In the genomic region with DNA sequence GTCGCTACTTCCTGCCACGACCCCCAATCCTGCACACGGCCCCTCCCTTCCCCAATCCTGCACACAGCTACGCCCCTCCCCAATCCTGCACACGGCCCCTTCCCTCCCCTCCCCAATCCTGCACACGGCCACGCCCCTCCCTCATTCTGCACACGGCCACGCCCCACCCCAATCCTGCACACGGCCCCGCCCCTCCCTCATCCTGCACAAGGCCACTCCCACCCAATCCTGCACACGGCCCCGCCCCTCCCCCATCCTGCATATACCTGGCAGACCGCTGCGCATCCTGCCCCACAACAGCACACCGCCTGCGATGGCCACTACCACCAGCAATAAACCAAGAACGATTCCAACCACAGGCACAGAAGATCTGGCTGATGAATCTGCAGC, we compare ENCODE assay signal across 11 mouse cellular contexts. TPM values are rescaled to one million over a fixed set of nuclear protein-coding genes. Genes with fewer than 3 reads are reported as not detected.
DNase-seq lines count a peak whose midpoint lies in the region; ATAC-seq and TF ChIP-seq lines count a peak whose summit lies in the region.
"Had no signal": no experiment of that assay in that cellular context is flagged by ENCODE, and none has a peak within 500 bp of the region (broad histone marks: within the 10 kb centered on the region; RNA-seq: fewer than 3 reads in every experiment).

No protein-coding gene starts in this region.

- H3K9me3 ChIP-seq in forebrain, embryonic 10.5 days, result no peaks in the 10 kb centered on the region
- H3K9me3 ChIP-seq in forebrain, postnatal 0 days (ENCODE audit: low read length), result no peaks in the 10 kb centered on the region
- no peaks in the 10 kb centered on the region for H3K9me3 ChIP-seq in lung, embryonic 15.5 days
- H3K9me3 ChIP-seq in embryonic facial prominence, embryonic 15.5 days (replicated peaks), result no peaks in the 10 kb centered on the region
- no peaks in the 10 kb centered on the region for H3K9me3 ChIP-seq in stomach, embryonic 14.5 days (ENCODE audit: control insufficient read depth, low read depth, low read length)
- H3K9me3 ChIP-seq: neural tube, embryonic 13.5 days had no signal

- 0 out of 2 replicates have a peak overlapping the region, but pooled peaks have one; percentile 22 for H3K4me3 ChIP-seq in forebrain, embryonic 10.5 days
- H3K4me3 ChIP-seq in forebrain, postnatal 0 days (ENCODE audit: low read depth, low read length), result no peak overlapping the region
- H3K4me3 ChIP-seq in lung, embryonic 15.5 days, result no peak overlapping the region
- H3K4me3 ChIP-seq in embryonic facial prominence, embryonic 15.5 days (replicated peaks), result no peak overlapping the region
- H3K4me3 ChIP-seq in stomach, embryonic 14.5 days (ENCODE audit: low read depth, low read length), result no peak overlapping the region
- H3K4me3 ChIP-seq: neural tube, embryonic 13.5 days had no signal

- no peak overlapping the region for H3K4me2 ChIP-seq in forebrain, postnatal 0 days (ENCODE audit: low read depth)
- H3K4me2 ChIP-seq in lung, embryonic 15.5 days, result no peak overlapping the region
- H3K4me2 ChIP-seq in embryonic facial prominence, embryonic 15.5 days (replicated peaks), result 0 out of 2 replicates have a peak overlapping the region, but pooled peaks have one; percentile 23
- no peak overlapping the region for H3K4me2 ChIP-seq in stomach, embryonic 14.5 days (replicated peaks; ENCODE audit: low read depth, low read length)
- H3K4me2 ChIP-seq: neural tube, embryonic 13.5 days had no signal

- intact Hi-C loops in left cerebral cortex, postnatal 4 days (cut with DNase I), result no loop called here

- ATAC-seq in forebrain, postnatal 0 days, result no peak
- ATAC-seq in lung, embryonic 15.5 days (ENCODE audit: borderline replicate concordance, extremely low read depth, low FRiP score, low TSS enrichment), result no peak
- ATAC-seq in embryonic facial prominence, embryonic 15.5 days (ENCODE audit: insufficient number of reproducible peaks, low FRiP score, low TSS enrichment, low read depth), result no peak
- ATAC-seq in stomach, embryonic 14.5 days (ENCODE audit: insufficient number of reproducible peaks, insufficient read depth, low FRiP score, low read depth), result no peak

- H3K36me3 ChIP-seq in forebrain, embryonic 10.5 days (replicated peaks), result peaks cover 11% of the 10 kb centered on the region
- no peaks in the 10 kb centered on the region for H3K36me3 ChIP-seq in forebrain, postnatal 0 days (ENCODE audit: insufficient read depth)
- H3K36me3 ChIP-seq in lung, embryonic 15.5 days, result peaks cover 7% of the 10 kb centered on the region
- H3K36me3 ChIP-seq in embryonic facial prominence, embryonic 15.5 days, result peaks cover 17% of the 10 kb centered on the region
- peaks cover 3% of the 10 kb centered on the region; the same call in 1 of the 2 replicates for H3K36me3 ChIP-seq in stomach, embryonic 14.5 days (ENCODE audit: control insufficient read depth, insufficient read depth, low read length)
- H3K36me3 ChIP-seq: neural tube, embryonic 13.5 days had no signal

- peak overlapping the region; percentile 64 for H3K27ac ChIP-seq in forebrain, embryonic 10.5 days
- no peak overlapping the region for H3K27ac ChIP-seq in forebrain, postnatal 0 days (ENCODE audit: low read depth, low read length)
- peak overlapping the region; percentile 79 for H3K27ac ChIP-seq in lung, embryonic 15.5 days
- H3K27ac ChIP-seq in embryonic facial prominence, embryonic 15.5 days (replicated peaks), result peak overlapping the region; percentile 90
- H3K27ac ChIP-seq in stomach, embryonic 14.5 days (ENCODE audit: low read length), result peak overlapping the region; percentile 83; the same call in 1 of the 2 replicates

- DNase-seq in forebrain, embryonic 10.5 days (ENCODE audit: extremely low spot score, low spot score), result peak; percentile 29
- no peak for DNase-seq in forebrain, postnatal 0 days
- DNase-seq in lung, postnatal 10 days, result no peak
- DNase-seq in frontal cortex, postnatal 25 days (ENCODE audit: low spot score in 2 of 2), result no peak
- no peak for DNase-seq in left cerebral cortex, postnatal 4 days
- DNase-seq: adrenal gland, postnatal 36 days; lung, postnatal 14 days had no signal

- H3K4me1 ChIP-seq in forebrain, embryonic 10.5 days, result peaks cover 56% of the 10 kb centered on the region
- no peaks in the 10 kb centered on the region for H3K4me1 ChIP-seq in forebrain, postnatal 0 days (ENCODE audit: insufficient read depth)
- H3K4me1 ChIP-seq in lung, embryonic 15.5 days, result peaks cover 25% of the 10 kb centered on the region
- H3K4me1 ChIP-seq in embryonic facial prominence, embryonic 15.5 days, result peaks cover 23% of the 10 kb centered on the region
- peaks cover 7% of the 10 kb centered on the region; the same call in 1 of the 2 replicates for H3K4me1 ChIP-seq in stomach, embryonic 14.5 days (ENCODE audit: control insufficient read depth, insufficient read depth, low read length)

- H3K27me3 ChIP-seq in forebrain, embryonic 10.5 days (ENCODE audit: poor library complexity, severe bottlenecking), result peaks cover 5% of the 10 kb centered on the region; the same call in 1 of the 2 replicates
- no peaks in the 10 kb centered on the region for H3K27me3 ChIP-seq in forebrain, postnatal 0 days (ENCODE audit: insufficient read depth, low read length)
- H3K27me3 ChIP-seq in lung, embryonic 15.5 days, result no peaks in the 10 kb centered on the region
- H3K27me3 ChIP-seq in embryonic facial prominence, embryonic 15.5 days, result no peaks in the 10 kb centered on the region
- H3K27me3 ChIP-seq in stomach, embryonic 14.5 days (ENCODE audit: control insufficient read depth, insufficient read depth, low read length), result no peaks in the 10 kb centered on the region
- H3K27me3 ChIP-seq: neural tube, embryonic 13.5 days had no signal

- H3K9ac ChIP-seq in forebrain, postnatal 0 days, result no peak overlapping the region
- H3K9ac ChIP-seq in lung, embryonic 15.5 days, result no peak overlapping the region
- H3K9ac ChIP-seq in embryonic facial prominence, embryonic 15.5 days, result no peak overlapping the region
- no peak overlapping the region for H3K9ac ChIP-seq in stomach, embryonic 14.5 days (replicated peaks; ENCODE audit: low read depth, low read length)
- H3K9ac ChIP-seq: neural tube, embryonic 13.5 days had no signal

- no peak for TF ChIP-seq CTCF in forebrain, postnatal 0 days (IDR thresholded peaks at IDR 0.05; ENCODE audit: low read depth)

- 35% methylated on average over 18 of the region's 18 CpGs for WGBS in forebrain, embryonic 10.5 days
- WGBS in forebrain, postnatal 0 days, result 32% methylated on average over 18 of the region's 18 CpGs
- 37% methylated on average over 17 of the region's 18 CpGs for WGBS in lung, embryonic 15.5 days
- WGBS in embryonic facial prominence, embryonic 15.5 days, result 30% methylated on average over 18 of the region's 18 CpGs
- 29% methylated on average over 18 of the region's 18 CpGs for WGBS in stomach, embryonic 14.5 days

RNA-seq across cellular contexts. Expression of a gene that starts 1.5 kb away (rescaled TPM):
- polyA plus RNA-seq in forebrain, embryonic 10.5 days (2016; fragmentation: Nextera tagmentation; extraction: Ambion mirVana), result 101 and 113 TPM in 2 replicates
- 29.7 and 43.8 TPM in 2 replicates for total RNA-seq in forebrain, postnatal 0 days (2014; rRNA removed)
- 32.6 and 36.4 TPM in 2 replicates for polyA plus RNA-seq in forebrain, postnatal 0 days (2015; fragmentation: Nextera tagmentation; extraction: Ambion mirVana)
- polyA plus RNA-seq in lung, embryonic 15.5 days (2015; fragmentation: Nextera tagmentation; extraction: Ambion mirVana), result 353 and 358 TPM in 2 replicates
- polyA plus RNA-seq in embryonic facial prominence, embryonic 15.5 days (2015; fragmentation: Nextera tagmentation; extraction: Ambion mirVana), result 520 and 531 TPM in 2 replicates
- 418 and 432 TPM in 2 replicates for polyA plus RNA-seq in stomach, embryonic 14.5 days (2014; fragmentation: Nextera tagmentation; extraction: Ambion mirVana)
- 10 to 100 TPM; 13.0 to 16.7 TPM for total RNA-seq in left cerebral cortex, postnatal 4 days (2021)

RNA-seq across cellular contexts. Expression of a gene that starts 10.1 kb away (rescaled TPM):
- polyA plus RNA-seq in forebrain, embryonic 10.5 days (2016; fragmentation: Nextera tagmentation; extraction: Ambion mirVana), result 5.5 and 5.9 TPM in 2 replicates
- 24.9 and 29.4 TPM in 2 replicates for total RNA-seq in forebrain, postnatal 0 days (2014; rRNA removed)
- polyA plus RNA-seq in forebrain, postnatal 0 days (2015; fragmentation: Nextera tagmentation; extraction: Ambion mirVana), result 35.1 and 44.7 TPM in 2 replicates
- 73.6 and 83.1 TPM in 2 replicates for polyA plus RNA-seq in lung, embryonic 15.5 days (2015; fragmentation: Nextera tagmentation; extraction: Ambion mirVana)
- polyA plus RNA-seq in embryonic facial prominence, embryonic 15.5 days (2015; fragmentation: Nextera tagmentation; extraction: Ambion mirVana), result 126 and 135 TPM in 2 replicates
- polyA plus RNA-seq in stomach, embryonic 14.5 days (2014; fragmentation: Nextera tagmentation; extraction: Ambion mirVana), result 78.6 and 79.9 TPM in 2 replicates
- 10 to 100 TPM; 17.7 to 18.3 TPM for total RNA-seq in left cerebral cortex, postnatal 4 days (2021)

RNA-seq across cellular contexts. Expression of a gene that starts 30.7 kb away (rescaled TPM):
- 1,843 and 1,853 TPM in 2 replicates for polyA plus RNA-seq in forebrain, embryonic 10.5 days (2016; fragmentation: Nextera tagmentation; extraction: Ambion mirVana)
- total RNA-seq in forebrain, postnatal 0 days (2014; rRNA removed), result 974 and 1,229 TPM in 2 replicates
- polyA plus RNA-seq in forebrain, postnatal 0 days (2015; fragmentation: Nextera tagmentation; extraction: Ambion mirVana), result 814 and 982 TPM in 2 replicates
- 1,432 and 1,559 TPM in 2 replicates for polyA plus RNA-seq in lung, embryonic 15.5 days (2015; fragmentation: Nextera tagmentation; extraction: Ambion mirVana)
- polyA plus RNA-seq in embryonic facial prominence, embryonic 15.5 days (2015; fragmentation: Nextera tagmentation; extraction: Ambion mirVana), result 1,509 and 1,523 TPM in 2 replicates
- 1,682 and 1,777 TPM in 2 replicates for polyA plus RNA-seq in stomach, embryonic 14.5 days (2014; fragmentation: Nextera tagmentation; extraction: Ambion mirVana)
- 100 to 1,000 TPM; 707 to 729 TPM for total RNA-seq in left cerebral cortex, postnatal 4 days (2021)

RNA-seq across cellular contexts. Expression of a gene that starts 31.0 kb away (rescaled TPM):
- 16.5 and 17.7 TPM in 2 replicates for polyA plus RNA-seq in forebrain, embryonic 10.5 days (2016; fragmentation: Nextera tagmentation; extraction: Ambion mirVana)
- 6.3 and 15.9 TPM in 2 replicates for total RNA-seq in forebrain, postnatal 0 days (2014; rRNA removed)
- polyA plus RNA-seq in forebrain, postnatal 0 days (2015; fragmentation: Nextera tagmentation; extraction: Ambion mirVana), result 14.9 and 15.1 TPM in 2 replicates
- polyA plus RNA-seq in lung, embryonic 15.5 days (2015; fragmentation: Nextera tagmentation; extraction: Ambion mirVana), result 23.1 and 24.2 TPM in 2 replicates
- polyA plus RNA-seq in embryonic facial prominence, embryonic 15.5 days (2015; fragmentation: Nextera tagmentation; extraction: Ambion mirVana), result 26.0 and 26.9 TPM in 2 replicates
- 20.7 and 20.9 TPM in 2 replicates for polyA plus RNA-seq in stomach, embryonic 14.5 days (2014; fragmentation: Nextera tagmentation; extraction: Ambion mirVana)
- 1 to 10 TPM; 6.2 to 7.2 TPM for total RNA-seq in left cerebral cortex, postnatal 4 days (2021)

RNA-seq across cellular contexts. Expression of a gene that starts 31.3 kb away (rescaled TPM):
- 61.2 and 67.6 TPM in 2 replicates for polyA plus RNA-seq in forebrain, embryonic 10.5 days (2016; fragmentation: Nextera tagmentation; extraction: Ambion mirVana)
- 75.2 and 76.4 TPM in 2 replicates for total RNA-seq in forebrain, postnatal 0 days (2014; rRNA removed)
- 74.3 and 75.2 TPM in 2 replicates for polyA plus RNA-seq in forebrain, postnatal 0 days (2015; fragmentation: Nextera tagmentation; extraction: Ambion mirVana)
- 74.9 and 75.1 TPM in 2 replicates for polyA plus RNA-seq in lung, embryonic 15.5 days (2015; fragmentation: Nextera tagmentation; extraction: Ambion mirVana)
- 68.5 and 73.6 TPM in 2 replicates for polyA plus RNA-seq in embryonic facial prominence, embryonic 15.5 days (2015; fragmentation: Nextera tagmentation; extraction: Ambion mirVana)
- 58.9 and 63.6 TPM in 2 replicates for polyA plus RNA-seq in stomach, embryonic 14.5 days (2014; fragmentation: Nextera tagmentation; extraction: Ambion mirVana)
- total RNA-seq in left cerebral cortex, postnatal 4 days (2021), result 10 to 100 TPM; 44.8 to 47.6 TPM
